Mouse (Mus musculus) naive thymus-derived CD4-positive, alpha-beta T cell, adult 2 months (primary cell): ENCODE results near the gene Trib3.

Experiments used
- DNase-seq: peaks from one replicate; pipeline ENCODE4 v3.0.0-alpha.2; 2011; ENCODE audit warnings: low read depth

Gene Trib3

DNA sequence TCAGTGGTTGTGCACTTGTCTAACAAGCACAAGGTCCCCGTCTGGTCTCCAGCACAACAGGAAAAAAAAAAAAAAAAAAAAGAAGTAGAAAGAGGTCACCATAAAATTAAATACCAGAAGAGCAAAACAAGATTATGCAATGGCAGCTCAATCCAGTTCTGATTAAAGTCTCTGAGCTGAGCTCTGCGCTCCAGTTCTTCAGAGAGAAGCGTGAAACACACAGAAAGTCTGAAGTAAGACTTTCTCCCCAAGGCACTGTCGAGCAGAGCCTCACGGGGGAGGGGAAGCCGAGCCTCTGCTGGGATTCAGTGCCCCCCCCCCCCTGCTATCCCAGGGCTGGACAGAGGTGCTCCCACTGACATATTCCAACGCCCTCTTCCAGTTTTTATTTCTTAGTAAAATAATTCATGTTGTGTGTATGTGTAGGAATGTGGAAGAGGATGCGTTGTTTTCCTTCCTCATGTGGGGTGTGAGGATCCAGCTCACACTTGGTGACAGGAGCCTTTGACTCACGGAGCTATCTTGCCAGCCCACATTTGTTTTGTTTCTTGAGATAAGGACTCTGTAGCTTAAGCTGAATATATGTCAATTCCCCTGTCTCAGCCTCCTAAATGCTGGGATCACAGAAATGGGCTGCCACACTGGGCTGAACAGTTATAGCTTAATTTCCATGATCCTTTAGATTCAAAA, 3.1 kb upstream of the Trib3 start:
- no peak for DNase-seq

- DNase-seq = no peak
These were observed 1.6 kb upstream of the Trib3 start for GRCm38 (mm10) chr2:152345393-152345792.

DNA sequence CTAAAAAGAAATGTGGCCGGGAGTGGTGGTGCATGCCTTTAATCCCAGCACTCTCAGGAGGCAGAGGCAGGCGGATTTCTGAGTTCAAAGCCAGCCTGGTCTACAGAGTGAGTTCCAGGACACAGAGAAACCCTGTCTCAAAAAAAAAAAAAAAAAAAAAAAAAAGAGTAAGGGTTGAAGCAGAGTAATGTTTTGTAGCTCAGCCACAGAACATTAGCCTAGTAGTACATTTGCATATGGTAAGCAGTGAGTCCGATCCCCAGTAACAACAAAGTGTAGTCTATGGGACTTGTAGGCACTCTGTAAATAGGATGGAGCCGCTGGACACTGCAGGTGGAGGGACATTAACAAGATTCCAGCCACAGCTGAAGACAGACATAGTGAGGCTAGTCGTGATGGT, 1.1 kb upstream of the Trib3 start:
- peak; percentile 16 for DNase-seq

DNA sequence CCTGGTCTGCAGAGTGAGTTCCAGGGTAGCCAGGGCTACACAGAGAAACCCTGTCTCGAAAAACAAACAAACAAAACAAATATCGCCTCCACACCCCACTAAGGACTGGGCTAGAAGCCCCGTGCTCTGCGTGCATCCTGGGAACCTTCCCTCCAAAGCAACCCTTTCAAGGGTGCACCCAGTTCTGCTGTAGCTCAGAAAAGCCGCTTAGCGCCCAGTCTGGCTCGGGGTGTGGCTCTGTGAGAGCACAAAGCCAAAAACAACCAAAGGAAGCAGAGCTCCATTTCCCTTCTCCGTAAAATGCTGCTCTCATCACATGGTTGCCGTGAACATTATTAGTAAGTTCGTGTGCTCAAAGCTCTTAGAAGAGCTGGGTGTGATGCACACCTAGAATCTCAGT, 529 bp upstream of the Trib3 start:
- DNase-seq = peak; percentile 66

GRCm38 (mm10) chr2:152339631-152340179, 4.1 kb downstream of the Trib3 start:
- no peak for DNase-seq

GRCm38 (mm10) chr2:152338319-152338718, 5.5 kb downstream of the Trib3 start:
- DNase-seq = no peak

- no peak for DNase-seq
These were observed 6.1 kb downstream of the Trib3 start for GRCm38 (mm10) chr2:152337591-152338212.

- no peak for DNase-seq
These were observed 7.0 kb downstream of the Trib3 start for GRCm38 (mm10) chr2:152336856-152337255.

GRCm38 (mm10) chr2:152335289-152335820, 8.5 kb downstream of the Trib3 start:
- DNase-seq = no peak

DNA sequence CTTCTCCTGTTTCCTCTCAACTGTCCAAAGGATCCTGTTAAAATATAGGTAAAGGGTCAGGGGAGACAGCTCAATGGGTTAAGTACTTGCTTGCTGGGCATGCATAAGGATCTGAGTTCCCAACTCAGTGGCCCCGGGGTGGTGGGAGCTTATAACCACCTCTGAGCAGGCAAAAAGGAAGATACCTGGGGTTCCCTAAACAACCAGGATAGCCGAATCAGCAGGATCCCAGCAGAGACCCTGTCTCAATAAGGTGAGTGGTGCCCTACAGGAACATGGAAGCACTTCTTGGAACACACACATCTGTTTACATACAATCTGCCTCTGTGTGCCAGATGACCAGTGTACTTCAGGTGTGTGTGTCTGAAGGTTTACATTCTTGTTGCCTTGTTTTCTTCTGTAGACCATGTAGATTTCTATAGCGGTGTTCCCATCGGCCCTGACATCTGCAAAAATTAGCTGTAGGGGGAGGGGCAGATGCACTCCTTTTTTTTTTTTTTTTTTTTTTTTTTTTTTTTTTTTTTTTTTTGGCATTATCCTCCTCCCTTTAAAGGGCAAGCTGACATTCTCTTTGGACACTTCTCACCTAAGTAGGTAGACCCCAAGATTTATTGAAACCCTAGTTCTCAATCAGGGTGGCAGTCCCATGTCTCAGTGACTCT, 10.4 kb downstream of the Trib3 start:
- peak; percentile 33 for DNase-seq

DNA sequence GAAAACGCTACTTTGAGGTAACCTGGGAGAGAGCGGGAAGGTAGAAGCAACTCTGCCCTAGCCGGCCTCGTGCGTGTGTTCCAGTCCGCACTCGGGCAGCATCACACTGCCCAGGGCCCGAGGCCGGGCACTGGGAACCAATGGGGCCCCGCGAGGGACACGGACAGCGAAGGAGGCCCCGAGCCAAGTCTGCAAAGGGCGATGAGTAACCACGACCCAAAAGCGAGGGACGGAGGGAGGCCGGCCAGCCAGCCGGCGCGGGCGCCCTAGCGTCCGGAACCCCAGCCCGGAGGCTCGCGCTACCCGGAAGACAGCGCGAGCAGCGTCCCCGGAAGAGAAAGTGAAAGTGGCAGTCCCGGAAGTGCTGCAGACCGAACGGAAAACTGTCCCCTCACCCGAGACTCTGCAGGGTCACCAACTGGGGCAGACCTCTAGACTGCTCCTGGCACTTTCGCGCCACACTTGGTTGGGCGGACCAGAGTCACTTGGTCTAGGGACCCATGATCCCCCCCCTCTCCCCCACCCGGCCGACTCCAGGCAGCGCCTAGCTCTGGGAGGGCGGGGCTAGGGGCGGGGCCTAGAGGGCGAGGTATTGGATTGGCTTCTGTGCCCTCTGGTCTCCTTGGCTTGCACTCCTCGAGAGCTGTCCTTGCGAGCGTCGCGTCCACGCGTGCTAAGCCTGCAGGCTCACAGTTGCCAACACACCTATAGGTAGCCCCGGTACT, 11.6 kb downstream of the Trib3 start, which contains the start of gene Rbck1:
TSS of gene Rbck1 (minus strand) at position 553 of the 725 bp plus-strand sequence.
- peak; percentile 95 for DNase-seq

DNA sequence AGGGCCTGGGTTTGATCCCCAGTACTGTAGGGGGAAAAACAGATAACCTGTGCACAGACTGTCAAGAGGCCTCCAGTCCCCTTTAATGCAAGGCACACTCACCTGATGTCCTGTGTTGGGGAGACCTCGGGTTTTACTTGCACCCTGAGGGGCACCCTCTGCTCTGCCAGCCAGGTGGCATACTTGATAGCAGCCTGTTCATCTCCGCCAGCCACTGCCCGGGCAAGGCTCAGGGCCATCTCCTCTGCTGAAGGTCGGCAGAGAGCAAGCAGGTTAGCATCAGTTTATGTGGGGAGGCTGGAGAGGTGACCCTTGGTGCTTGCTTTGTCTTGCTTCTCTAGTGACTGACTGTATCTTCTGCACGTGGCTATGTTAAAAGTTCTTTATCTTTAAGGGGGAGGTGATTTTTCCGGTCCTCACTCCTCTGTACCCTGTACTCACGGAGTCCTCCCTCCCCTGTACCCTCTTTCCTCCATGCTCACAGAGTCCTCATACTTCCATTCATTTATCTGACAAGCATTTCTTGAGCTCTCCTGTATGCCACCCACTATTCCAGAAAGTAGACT, 12.9 kb downstream of the Trib3 start:
- DNase-seq = peak; percentile 20

DNA sequence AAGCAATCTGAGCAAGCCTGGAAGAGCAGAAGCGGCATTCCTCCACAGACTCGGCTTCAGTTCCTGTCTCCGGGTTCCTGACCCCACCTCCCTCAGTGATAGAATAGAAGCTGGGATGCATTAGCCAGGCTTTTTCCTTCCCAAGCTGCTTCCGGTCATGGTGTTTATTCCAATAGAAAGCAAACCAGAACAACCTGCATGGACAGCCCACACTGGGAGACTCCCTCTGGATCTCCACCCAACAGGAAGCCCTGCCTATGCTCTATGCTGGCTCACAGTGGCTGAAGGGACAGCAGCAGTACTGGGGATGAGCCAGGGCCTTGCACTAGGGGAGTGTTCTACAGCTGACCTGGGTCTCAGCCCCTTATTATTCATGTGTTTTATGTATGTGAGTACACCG, 15.9 kb downstream of the Trib3 start:
- no peak for DNase-seq

DNA sequence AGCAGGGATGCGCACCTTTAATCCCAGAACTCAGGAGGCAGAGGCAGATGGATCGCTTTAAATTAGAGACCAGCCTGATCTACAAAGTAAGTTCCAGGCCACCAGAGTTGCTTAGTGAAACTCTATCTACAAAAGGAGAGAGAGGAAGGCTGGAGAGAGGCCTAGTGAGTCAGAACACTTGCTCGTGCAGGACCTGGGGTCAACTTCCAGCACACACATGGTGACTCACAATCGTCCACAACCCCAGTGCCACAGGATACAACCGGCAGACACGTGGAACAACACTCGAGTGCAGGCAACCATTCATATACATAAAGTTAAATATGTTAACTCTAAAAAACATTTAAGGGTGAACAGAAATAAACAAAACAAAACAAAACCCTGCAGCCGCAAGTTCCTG, 17.2 kb downstream of the Trib3 start:
- DNase-seq = no peak

- no peak for DNase-seq
These were observed 17.7 kb downstream of the Trib3 start for GRCm38 (mm10) chr2:152326157-152326556.

GRCm38 (mm10) chr2:152324842-152325241, 19.0 kb downstream of the Trib3 start:
- no peak for DNase-seq

- DNase-seq = no peak
These were observed 19.9 kb downstream of the Trib3 start for GRCm38 (mm10) chr2:152323971-152324370.

GRCm38 (mm10) chr2:152322198-152322597, 21.6 kb downstream of the Trib3 start:
- DNase-seq = no peak

DNA sequence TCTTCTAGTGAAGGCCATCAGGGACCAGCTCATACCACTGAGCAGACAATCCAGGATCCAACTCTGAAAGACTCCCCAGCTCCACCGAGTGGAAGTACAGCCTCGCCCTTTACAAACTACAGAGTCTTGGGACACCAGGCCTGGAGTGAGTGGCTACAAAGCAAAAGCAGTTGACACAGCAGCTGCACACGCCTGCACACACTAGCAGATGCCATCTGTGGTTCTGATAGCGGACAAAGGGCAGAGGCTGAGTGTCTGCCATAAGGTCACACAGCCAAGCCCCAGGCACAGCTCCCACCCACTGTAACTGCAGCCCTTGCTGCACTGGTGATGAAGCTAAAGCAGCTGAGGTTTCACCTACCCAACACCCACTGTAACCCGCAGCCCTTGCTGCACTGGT, 22.3 kb downstream of the Trib3 start:
- no peak for DNase-seq

GRCm38 (mm10) chr2:152317054-152317453, 26.8 kb downstream of the Trib3 start:
- DNase-seq = no peak

DNA sequence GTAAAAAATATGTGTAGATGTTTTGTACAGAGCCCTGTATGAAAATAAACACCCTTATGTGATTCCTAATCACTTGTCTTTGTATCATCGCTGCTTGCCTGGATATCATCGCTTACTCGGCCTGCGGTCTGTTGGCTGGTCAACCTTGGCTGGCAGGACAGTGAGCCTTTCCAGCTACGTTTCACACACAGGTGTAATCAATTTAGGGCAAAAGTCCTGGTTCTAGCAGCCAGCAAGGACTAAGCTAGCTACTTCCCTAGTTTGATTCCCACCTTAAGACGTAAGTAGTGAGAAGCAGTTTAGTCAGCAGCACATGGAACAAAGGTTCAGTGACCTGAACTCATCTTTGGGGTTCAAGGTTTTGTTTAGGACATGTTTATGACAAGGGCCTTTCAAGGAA, 29.9 kb downstream of the Trib3 start:
- DNase-seq = no peak

- DNase-seq = no peak
These were observed 30.8 kb downstream of the Trib3 start for GRCm38 (mm10) chr2:152312996-152313395.
